Mouse (Mus musculus): ENCODE measurements around the gene Casp7.

Casp7 gene

DNA sequence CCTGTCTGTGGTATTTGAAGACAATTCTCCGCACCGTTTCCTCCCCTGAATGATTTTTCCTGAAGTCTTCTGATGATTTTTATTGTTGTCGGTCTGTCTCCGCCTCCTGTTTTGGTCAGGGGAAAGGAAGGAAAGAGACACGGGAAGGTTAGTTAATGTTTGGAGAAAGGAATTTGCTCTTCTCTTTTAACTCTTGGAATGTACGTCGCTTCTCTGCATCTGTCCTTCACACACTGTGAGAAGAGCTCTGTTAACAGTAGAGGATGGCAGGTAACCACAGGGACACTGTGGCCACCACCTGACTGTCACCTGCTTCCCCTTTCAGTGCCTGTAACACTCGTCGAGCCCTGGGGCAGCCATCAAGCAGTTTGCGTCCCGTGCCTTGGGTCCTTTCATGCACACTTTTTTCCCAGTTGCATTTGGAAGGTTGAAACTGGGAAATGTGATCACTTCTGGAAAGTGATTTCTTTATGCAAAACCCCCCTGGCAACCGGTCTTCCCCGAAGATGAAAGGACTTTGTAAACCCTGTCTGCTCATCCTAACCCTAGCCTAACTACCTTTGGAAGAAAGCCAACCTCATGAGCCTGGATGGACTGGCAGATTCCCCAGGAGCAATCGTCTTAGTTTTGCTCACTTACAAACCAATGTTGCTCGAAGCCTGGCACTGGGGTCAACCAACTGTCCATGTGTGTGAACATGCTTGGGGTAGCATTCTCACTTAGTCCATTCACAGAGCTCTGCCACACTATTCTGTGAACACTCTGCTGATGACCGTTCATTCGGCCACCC lies 27.9 kb downstream of the Casp7 start:
- no peak for DNase-seq (ENCODE audit: low spot score)

DNA sequence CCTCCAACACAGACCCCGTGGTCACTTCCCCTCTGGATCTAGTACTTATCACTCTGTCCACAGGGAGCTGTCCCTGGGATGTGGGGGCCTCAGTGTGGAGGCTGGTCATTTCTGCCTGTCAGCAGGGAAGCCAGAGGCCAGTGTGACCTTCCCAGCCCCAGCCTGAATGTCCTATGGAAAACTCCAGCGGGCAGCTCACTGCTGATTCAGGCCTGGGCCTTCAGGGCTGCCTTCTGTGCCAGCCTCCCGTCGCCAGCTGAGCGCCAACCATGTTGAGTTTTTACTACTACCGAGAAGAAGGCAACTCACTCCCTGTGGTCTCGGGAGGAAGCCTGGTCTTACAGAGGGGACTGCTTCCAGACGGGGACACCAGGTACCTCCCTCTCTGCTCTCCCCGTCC lies 28.6 kb downstream of the Casp7 start:
- DNase-seq (ENCODE audit: low spot score) = no peak

DNA sequence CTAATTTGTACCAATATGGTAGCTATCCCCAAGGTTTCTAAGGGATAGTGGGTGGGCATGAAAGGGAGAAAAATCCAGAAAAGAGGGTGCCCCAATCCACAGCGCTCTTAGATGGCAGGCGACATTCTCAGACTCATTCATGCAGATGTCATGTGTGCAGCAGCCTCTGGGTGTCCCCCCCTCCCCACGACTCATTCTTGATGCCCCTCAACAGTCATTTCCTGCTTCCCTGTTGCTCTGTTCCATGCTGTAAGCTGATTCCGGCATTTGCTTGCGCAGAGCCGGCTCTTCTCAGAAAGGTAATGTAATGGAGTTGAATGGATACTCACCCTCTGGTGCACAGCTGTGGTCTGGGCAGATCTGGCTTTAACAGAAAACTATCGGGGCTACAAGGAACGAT lies 33.4 kb downstream of the Casp7 start:
- no peak for DNase-seq (ENCODE audit: low spot score)

DNA sequence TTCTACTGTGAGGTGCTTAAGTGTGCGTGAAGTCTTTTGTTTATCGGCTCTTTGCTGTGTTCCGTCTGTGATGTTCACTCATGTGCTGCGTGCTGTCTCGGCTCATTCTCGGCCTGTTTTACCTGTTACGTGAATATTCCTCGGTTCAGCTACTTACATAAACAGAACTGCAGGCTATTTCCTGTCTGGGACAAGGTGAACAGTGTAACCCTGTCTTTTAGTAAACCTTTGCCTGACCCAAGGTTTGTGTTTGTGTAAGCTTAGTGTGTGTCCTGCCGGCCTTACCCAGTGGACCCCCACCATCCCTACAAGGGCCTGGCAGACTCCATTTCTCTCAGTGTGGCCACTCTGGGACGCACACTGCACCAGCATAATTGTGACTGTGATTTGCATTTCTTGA lies 35.8 kb downstream of the Casp7 start:
- DNase-seq (ENCODE audit: low spot score) = no peak

DNA sequence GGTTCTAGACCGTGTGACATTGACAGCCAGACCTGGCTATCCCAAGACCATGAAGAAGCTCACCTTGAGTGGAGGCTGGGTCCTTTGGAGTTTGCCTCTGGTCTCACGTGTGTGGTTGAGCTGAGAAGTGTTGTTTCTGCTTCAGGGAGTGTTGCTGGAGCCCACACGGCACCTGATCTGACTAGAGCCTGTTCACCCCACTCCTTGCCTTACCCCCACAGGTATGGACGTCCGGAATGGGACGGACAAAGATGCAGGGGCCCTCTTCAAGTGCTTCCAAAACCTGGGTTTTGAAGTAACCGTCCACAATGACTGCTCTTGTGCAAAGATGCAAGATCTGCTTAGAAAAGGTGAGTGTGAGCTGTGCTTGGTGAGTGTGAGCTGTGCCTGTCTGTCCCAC lies 36.7 kb downstream of the Casp7 start:
- DNase-seq (ENCODE audit: low spot score) = no peak

DNA sequence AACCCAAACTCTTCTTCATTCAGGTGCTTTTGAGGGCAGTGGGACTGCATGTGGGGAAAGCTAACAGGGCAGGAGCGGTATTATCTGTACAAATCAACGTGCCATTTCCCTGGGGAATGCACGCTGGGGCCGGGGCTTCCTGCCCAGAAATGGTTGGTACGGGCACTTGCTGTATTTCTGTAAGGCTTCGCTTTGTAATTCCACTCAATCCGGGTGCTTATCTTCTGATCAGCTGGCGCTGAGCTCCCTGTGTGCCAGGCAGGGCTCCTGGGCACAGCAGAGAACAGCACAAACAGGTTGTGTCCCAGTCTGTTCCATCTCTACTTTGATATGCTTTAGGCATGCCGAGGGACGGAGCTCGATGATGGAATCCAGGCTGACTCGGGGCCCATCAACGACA lies 39.5 kb downstream of the Casp7 start:
- DNase-seq (ENCODE audit: low spot score) = no peak

DNA sequence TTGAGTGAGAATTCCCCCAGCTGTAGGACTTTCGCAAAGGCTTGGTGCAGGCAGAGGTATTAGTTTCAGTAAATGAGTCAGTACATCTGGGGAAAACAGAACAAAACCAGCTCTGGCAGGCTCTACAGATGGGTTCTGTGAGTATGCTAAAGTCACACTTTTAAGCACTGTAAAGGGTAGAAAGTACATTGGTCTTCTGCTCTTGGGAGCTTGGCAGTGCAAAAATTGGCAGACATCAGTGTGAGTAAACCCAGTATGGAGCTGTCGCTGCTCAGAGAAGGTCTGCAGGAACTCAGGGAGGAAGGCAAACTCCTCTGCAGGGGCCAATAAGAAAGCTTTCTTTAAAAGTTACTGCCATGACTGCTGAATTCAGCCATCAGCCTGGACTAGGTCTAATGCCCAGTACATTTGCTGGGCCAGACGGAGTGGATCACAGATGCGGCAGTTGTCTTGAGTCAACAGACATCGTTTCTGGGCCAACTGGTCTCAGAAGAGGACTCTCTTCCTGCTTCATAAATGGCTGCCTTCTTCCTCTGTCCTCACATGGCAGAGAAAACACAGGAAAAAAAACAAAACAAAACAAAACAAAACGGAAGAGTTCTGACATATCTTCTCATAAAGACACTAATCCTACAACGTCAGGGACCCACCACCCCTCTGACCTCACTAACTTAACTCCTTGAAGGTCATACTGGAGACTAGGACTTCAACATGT lies 41.6 kb downstream of the Casp7 start:
- no peak for DNase-seq (ENCODE audit: low spot score)

DNA sequence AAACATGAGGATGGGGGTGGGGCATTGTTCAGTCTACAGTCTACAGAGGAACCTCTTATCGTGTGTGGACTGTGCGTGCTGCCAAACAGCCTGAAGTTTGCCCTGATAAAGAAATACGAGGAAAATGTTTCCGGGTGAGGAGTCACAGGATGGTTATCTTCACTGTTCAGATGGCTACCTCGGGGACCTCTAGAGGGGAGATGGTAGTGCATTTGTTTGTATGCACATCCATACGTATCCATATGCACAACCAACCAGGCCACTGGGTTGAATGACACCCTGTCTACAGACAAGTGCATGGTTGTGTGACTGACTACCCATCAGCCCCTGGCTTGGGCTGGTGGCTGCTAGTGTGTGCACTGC lies 42.1 kb downstream of the Casp7 start:
- DNase-seq (ENCODE audit: low spot score) = no peak

DNA sequence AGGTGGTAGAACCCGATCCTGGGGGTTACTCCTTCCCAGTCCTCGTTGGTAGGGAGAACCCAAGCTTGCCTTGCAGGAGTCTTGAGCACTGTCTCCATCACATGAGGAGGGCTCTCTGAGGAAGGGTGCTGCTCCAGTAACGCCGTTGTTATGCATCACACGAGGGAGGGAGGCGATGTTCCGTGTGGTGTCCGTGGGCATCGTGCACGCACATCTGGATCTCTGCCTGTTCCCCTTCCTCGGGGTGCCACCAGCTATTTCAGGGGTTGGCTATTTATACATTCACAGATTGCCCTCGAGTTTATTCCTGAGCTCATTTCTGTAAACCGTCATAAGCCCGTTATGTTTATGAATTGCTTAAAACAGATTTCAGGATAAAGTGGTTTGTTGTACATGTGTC lies 46.5 kb downstream of the Casp7 start:
- DNase-seq (ENCODE audit: low spot score) = no peak

DNA sequence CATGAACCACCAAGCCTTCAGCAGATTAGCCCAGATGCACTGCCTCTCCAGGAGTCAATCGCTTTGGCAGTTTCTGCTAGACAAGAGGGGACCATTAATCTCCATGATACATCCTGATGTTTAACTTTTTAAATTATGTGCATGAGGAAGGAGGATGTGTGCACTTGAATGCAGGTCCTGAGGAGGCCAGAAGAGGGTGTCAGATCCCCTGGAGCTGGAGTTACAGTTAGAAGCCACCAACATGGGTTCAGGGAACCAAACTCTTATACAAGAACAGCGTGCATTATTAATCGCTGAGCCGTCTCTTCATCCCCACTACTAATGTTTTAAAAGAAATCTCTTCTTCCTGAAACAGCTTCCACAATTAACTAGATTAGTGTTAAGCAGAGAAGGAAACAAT lies 51.9 kb downstream of the Casp7 start:
- DNase-seq (ENCODE audit: low spot score) = no peak

DNA sequence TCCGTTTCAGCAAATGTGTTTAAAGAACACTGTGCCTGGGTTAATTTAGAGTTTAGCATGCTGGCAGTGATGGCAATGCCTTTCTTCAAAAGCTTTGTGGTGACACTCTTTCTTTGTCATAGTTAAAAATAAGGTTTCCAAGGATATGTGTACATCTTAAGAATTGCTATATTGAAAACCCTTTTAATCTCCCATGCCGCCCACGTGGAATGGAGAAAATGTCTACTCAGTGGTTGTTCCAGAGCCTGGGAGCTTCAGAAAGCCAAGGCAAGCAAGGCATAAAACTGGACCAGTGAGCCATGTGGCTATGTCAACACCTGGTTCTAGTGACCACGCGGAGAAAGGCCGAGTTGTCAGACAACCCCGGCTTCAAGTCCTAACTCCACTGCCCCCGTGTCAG lies 52.6 kb downstream of the Casp7 start:
- no peak for DNase-seq (ENCODE audit: low spot score)

DNA sequence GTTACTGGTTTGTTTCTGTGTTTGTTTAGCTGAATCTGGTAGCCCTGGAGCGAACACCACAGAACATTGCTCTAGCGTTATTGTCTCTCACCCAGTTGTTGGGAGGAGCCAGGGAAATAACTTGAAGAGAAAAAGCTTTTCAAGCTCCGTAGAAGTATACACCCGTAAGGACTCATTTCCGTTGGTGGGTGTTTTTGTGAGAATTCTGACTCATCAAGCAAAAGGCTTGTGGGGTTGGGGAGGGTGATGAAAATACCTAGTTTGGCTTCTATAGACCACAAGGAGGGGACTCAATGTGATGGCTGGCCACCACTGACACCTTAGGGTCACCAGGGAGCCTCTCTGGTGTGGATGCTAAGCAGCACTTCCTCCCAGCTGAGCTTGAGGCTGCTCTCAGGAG lies 54.0 kb downstream of the Casp7 start:
- DNase-seq (ENCODE audit: low spot score) = no peak

DNA sequence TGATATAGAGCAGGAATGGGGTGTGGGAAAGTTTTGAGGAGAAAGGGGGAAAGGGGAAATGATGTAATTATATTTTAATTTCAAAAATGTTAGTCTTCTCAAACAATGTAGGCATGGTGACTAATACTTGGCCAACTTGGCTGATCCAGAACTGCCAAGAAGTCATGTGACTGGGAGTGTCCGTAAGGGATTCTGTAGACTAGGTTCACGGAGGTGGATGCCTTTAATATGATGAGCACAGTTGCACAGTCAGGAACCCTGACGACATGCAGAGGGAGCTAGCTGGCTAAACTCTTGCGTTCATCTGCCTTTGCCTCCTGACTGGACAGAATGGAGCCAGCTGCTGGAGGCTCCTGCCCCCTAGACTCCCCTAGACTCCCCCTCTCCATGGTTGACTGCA lies 54.9 kb downstream of the Casp7 start:
- DNase-seq (ENCODE audit: low spot score) = no peak

DNA sequence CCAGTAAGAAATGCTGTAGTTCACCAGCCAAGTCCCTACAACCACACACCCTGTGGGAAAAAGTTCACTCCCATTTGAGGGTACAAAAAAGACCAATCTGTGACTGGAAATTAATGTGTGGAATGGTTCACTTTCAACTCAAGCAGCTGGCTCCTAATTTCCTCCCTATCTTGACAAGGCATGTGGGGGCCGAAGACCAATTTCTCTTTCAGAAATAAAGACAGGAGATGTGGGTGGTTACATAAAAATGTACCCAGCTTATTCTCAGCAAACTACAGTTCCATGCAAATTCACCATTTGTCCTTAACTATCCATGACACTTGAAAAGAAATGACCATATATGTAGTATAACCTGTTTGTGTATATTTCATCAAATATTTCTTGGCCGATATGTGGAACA lies 55.5 kb downstream of the Casp7 start:
- no peak for DNase-seq (ENCODE audit: low spot score)

DNA sequence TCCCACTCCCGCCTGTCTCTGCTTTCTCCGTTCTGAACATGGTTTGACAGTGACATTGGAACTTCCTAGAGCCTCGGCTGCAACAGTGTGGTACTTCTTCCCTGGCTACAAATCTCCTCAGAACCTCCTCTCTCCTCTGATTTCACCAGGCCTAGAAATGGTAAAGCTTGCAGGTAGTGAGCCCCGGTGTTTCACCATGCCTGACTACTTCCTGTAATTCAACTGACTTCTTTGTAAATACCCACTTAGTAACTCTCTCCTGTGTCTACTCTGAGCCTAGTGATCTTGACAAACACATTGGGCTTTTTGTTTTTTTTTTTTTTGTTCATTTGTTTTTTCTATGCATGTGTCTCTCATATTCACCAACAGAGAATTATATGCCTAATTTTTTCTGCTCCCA lies 57.9 kb downstream of the Casp7 start:
- no peak for DNase-seq (ENCODE audit: low spot score)

DNA sequence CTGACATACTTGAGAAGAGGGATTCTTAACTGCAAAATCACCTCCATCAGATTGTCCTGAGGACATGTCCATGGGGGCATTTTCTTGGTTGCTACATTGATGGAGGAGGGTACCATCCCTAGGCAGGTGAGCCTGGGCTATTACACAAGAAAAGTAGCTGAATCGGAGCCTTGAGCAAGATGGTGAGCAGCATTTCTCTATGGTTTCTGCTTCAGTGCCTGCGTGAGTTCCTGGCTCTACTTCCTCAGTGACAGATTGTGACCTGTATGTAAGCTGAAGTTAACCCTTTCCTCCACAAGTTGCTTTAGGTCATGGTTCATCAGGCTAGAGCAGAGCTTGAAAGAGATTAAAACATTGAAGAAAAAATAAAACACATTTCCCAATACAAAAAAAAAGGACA lies 58.4 kb downstream of the Casp7 start:
- DNase-seq (ENCODE audit: low spot score) = no peak

DNA sequence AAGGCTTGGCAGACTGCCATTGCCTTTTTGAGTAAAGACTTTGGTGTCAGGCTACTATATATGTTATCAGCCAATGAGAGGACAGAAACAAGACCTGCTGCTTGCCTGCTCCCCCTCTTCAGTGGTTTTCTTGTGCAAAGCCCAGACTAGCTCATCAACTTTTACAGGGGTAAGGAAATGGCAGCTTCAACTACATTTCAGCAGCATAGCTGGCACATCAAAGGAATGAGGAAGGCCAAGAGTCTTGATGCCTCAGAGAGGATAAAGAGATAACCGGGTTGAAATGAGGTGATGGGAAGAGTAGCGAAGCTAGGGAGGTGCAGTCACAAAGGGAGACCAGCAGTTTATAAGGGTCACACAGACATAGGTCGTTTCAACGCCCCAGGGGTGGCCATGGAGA lies 60.6 kb downstream of the Casp7 start:
- DNase-seq (ENCODE audit: low spot score) = no peak

DNA sequence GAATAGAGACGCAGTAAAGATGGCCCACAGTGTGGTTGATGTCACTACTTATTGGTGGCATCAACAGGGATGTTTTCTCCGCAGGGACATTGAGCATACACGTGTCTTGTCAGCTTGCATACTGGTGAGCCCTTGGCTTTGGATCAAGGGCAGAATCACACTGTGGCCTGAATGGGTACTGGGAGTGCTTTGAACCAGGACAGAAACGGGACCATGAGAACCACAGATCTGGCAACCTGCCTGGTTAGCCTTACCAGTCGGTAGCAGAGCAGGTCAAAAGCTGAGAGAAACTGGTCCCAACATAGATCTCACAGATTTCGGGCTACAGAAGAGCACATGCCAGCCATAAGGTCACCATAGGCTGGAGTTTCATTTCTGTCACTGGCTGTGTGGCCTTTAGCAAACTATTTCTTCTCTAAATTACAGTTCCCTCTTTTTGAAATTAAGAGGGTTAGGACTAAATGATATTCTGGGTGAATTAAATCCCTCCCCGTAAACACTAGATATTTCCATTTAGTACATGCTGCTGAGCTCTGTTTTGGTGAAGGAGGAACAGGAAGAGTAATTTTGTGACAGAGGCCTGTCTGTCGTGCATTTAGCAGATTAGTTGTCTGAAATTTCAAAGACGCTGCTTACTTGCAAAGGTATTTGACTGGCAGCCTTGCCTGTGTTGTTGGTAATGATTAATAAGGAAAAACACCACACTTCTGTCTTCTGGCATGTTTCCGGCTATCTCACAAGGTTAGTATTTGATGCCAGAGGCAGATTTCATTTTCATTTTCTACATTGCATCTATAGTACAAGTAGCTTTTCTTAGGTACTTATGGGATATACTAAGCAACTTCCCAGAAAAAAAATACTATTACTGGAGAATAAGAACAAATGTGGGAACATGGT lies 62.5 kb downstream of the Casp7 start:
- no peak for DNase-seq (ENCODE audit: low spot score)

DNA sequence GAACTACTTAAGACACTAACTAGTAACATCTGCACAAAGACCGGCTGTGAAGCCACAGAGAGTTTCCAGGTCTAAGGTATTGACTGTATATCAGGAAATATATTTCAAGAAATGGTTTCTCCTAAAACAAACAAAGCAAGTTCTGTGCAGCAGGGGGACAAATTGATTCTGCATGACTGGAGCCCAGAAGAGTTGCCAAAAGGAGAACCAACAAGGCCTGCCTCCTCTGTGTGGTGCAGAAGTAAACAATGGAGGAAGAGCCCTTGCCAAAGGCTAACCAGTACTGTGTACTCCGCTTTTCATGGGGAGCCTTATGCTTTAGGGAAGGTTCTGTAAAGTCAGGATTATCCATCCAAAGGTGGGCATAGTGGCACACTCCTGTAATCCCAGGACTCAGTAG lies 63.3 kb downstream of the Casp7 start:
- no peak for DNase-seq (ENCODE audit: low spot score)

DNA sequence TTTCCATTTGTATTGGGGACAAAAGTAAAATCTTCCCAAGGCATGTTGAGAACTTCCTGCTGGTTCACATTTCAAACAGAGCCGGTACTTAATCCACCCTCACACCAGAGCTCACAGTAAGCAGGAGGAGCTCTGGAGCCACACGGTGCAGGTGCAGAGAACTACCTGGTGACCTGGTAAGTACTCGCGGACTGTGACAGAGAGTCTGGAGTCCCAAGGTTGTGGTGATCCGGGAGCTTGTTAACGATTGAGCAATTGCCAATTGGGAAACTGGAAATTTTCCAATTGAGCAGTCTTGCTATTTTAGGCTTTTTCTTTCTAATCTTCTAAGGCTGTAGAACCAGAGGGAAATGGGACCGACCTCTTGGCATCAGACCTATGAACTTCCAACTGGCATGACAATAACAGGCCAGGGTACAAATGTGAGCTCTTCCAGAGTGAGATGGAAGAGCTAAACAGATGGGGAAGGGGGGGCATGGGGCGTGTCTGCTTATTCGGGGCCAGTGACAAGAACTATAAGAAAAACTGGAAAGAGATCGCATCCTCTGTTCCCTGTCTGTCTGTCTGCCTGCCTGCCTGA lies 64.7 kb downstream of the Casp7 start, which contains the start of gene Plekhs1:
Plekhs1 (plus strand) TSS at position 119 of the 580 bp plus-strand sequence.
- no peak for DNase-seq (ENCODE audit: low spot score)

DNA sequence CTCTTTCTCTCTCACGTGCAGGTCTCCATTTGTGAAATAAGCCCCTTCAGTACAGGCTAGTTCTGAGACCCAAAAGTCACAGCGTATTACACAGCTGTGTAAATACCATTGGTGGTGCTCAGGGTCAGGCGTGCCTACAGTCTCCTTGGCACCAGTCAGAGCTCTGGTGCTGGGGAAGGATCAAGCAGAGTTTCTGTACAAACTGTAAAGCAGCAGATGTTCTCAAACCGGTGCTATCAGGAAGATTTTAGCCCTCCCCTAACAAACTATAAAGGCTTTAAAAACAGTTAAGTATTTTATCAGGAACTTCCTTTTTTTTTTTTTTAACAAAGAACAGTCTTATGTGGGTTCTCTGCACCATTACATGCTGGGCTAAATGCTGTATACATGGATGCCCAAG lies 65.9 kb downstream of the Casp7 start:
- no peak for DNase-seq (ENCODE audit: low spot score)

DNA sequence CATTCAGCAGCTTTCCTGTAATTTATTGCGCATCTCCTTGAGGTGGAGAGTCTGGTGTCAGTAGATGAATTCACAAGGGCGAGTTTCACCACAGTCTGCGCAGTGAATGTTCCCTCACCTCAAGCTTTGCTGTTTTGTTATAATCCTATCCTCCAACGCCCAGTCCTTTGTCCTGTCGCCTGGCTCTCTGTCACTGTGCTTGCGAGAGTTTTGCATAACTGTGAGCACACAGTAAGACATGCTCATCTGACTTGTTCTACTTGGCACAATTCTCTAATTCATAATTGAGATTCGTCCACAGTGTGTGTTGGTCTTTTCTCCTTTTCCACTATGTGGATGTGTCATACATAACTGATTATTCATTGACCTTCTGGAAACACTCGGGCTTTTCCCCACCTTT lies 69.6 kb downstream of the Casp7 start:
- no peak for DNase-seq (ENCODE audit: low spot score)
